Mouse (Mus musculus) spleen, postnatal 14 days (tissue): ENCODE results near the gene Aim2.
A peak's percentile ranks its signal among the peaks of the same experiment; 100 is the strongest.

ENCODE experiments used
- DNase-seq, 2 experiments: peaks; one replicate each; pipeline ENCODE4 v3.0.0; 2021 to 2022; ENCODE audit warnings: low spot score in 2 of 2

Aim2 gene

GRCm38 (mm10) chr1:173389901-173390401 lies 39.3 kb downstream of the Aim2 start:
- DNase-seq, result no peak

GRCm38 (mm10) chr1:173391754-173392153 lies 41.1 kb downstream of the Aim2 start:
- no peak for DNase-seq

- DNase-seq, result peak; percentile 39 to 67
Measured at GRCm38 (mm10) chr1:173398323-173398970, 47.8 kb downstream of the Aim2 start.

DNA sequence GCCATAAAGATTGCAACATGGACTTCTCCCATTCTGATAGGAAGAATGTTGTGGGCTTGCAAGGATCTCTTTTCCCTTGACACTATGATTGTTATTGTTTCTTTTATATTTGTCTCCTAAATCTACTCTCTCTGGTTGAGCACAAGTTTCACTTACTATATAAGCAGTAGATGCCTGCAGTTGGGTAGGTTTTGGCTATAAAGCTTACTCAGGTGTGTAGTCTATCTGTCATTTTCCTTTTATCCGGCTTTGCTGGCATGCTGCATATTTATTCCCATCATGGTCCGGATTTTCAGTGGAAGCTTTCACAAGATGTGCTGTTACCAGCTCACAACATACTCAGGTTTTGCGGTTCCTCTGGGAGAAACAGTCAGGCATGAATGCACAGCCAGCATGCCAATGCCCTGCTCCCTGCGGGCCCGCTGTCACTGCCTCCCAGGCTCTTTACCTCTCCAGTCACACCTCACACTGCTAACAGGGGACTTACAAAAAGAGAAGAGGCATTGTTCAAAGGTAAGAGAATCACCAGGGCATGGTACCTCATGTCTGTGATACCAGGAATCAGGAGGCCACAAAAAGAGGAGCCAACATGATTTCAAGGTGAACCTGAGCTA lies 54.1 kb downstream of the Aim2 start:
- no peak for DNase-seq

DNA sequence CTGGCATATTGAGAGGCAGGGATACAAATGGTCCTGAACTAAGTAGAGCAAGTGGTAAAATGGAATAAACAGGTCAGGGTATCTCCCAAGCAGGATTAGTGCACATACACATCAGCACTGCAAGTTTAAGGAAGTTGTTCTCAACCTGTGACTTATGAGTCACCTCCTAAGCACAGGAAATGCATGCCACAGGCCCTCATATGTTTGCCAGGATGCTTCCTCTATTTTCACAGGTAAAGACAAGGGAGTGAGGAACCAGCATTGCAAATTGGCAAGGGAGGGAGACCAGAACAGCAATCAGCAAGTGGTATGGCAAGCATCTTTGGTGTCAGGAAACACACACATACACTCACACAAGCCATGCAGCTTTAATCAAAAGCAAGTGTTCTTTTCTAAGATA lies 58.4 kb downstream of the Aim2 start:
- no peak for DNase-seq

DNA sequence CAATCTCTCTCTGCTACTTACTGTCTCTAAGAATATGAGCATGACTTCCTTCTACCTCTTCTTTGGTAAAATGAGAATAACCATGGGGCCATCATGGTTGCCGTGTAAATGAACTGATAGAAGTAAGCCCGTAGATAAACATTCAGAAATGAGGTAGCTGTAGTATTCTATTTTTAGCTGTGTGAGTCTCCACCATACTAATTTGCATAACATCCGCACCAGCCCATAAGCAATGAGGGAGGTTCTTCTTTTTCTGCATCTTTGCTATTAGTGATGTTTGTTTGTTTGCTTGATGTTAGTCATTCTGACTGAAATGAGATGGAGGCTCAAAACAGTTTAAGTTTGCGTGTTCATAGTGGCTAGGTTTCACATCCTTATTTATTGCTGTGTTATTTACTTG lies 61.2 kb downstream of the Aim2 start:
- no peak for DNase-seq

- DNase-seq, result no peak
Measured at GRCm38 (mm10) chr1:173414631-173415030, 64.0 kb downstream of the Aim2 start.

DNA sequence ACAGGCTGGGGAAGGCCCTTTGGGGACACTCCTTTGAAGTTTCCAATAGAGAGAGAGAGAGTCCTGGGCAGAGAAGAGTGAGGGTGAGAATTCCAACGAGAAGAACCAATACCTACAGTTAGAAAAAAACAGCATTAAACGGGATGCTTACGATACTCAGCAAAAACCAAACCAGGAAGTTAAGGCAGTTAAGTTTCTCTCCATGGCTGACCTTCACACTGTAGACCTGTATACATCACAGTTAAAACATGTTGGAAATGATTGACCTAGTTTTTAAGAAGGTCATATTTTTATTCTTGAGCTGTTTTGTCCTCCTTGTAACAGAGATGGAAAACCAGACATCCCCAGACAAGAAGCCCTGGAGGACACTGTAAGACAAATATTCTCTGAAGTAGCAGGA lies 67.8 kb downstream of the Aim2 start:
- no peak for DNase-seq

- no peak for DNase-seq
Measured at GRCm38 (mm10) chr1:173418936-173419621, 68.4 kb downstream of the Aim2 start.

- peak in 1 of 2 experiments; percentile 16 for DNase-seq
Measured at GRCm38 (mm10) chr1:173420374-173420773, 69.7 kb downstream of the Aim2 start.

DNA sequence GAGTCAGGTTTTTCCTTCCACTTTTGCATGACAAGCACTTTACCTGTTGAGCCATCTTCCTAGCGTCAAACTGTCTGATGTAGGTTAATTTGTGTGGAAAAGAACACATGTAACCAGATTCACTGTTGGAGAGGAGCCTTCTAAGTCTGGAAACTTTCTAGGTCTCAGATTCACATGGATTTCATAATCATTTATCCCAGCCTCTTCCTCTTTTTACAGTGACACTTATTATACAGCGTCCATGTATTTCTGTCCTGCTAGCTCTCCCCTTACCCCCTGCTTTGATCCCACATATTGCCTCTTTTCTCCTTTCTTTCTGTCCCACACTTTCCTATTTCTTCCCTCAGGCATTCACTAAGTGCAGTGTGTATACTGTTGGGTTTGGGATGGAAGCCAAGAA lies 75.7 kb downstream of the Aim2 start:
- no peak for DNase-seq

- DNase-seq, result no peak
Measured at GRCm38 (mm10) chr1:173427385-173427784, 76.7 kb downstream of the Aim2 start.

GRCm38 (mm10) chr1:173429995-173430699 lies 79.5 kb downstream of the Aim2 start:
- DNase-seq, result no peak

DNA sequence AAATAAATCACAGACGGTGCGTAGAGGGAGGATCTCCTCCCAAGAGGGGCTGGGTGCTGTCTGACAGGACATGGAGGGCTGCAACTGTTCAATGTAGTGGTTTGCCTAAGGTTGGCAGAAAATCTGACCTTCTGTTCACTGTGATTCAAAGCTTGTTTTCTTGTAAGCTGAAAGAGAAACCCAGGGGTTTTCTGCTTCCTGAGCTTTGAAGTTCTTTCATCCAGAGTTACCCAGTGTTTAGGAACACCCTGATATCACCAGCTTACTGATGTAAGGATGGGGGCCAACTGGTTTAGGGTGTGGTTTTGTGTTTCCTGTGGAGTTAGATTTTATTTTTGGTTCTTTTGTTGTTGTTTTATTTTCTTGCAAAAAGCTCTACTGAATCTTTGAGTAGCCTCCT lies 81.7 kb downstream of the Aim2 start:
- no peak for DNase-seq

- no peak for DNase-seq
Measured at GRCm38 (mm10) chr1:173437161-173437953, 86.7 kb downstream of the Aim2 start.

DNA sequence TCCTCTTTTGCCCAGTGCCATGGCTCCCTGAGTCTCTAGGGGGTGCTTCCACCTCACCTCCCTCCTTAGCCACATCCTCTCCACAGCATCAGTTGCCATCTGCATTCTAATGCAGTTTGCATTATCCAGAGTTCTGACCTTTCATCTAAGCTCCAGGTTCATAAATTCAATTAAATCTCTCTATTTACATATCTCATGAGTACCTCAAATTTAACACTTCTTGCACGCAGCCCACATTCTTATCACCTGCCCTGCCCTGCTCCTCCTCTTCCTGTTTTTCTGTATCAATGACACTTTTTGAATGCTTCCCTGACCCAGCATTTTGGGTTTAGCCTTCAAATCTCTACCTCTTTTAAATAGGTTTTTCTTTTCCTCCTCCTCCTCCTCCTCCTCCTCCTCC lies 90.0 kb downstream of the Aim2 start:
- DNase-seq, result no peak

- DNase-seq, result no peak
Measured at GRCm38 (mm10) chr1:173441210-173441609, 90.5 kb downstream of the Aim2 start.

- DNase-seq, result no peak
Measured at GRCm38 (mm10) chr1:173443061-173443460, 92.4 kb downstream of the Aim2 start.

GRCm38 (mm10) chr1:173447067-173447466 lies 96.4 kb downstream of the Aim2 start:
- no peak for DNase-seq

GRCm38 (mm10) chr1:173450621-173451020 lies 99.9 kb downstream of the Aim2 start:
- DNase-seq, result no peak

DNA sequence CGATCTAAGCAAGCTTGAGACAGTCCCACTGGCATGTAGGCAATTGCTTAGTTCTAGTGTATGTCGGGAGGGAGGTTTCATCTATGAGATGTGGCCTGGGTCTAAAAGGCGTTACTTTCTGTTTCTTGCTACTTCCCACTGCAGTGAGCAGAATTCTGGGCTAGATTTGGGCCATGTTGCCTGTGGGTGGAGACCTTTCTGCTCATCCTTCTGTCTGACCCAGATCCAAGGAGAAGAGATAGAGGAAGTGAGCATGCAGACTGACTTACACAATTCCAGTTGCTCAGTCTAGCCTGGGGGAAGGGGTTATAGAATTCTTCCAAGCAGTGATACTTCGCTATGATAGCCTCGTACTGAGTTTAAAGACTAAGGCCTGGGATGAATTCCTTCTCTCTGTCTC lies 101.0 kb downstream of the Aim2 start:
- DNase-seq, result no peak
